Mouse (Mus musculus): ENCODE results near the gene Glod4. TPM values are rescaled to one million over a fixed set of nuclear protein-coding genes. Genes with fewer than 3 reads are reported as not detected.

Gene Glod4
- total and polyA plus RNA-seq, 3 experiments, result 121 to 190 (median 161) TPM

DNA sequence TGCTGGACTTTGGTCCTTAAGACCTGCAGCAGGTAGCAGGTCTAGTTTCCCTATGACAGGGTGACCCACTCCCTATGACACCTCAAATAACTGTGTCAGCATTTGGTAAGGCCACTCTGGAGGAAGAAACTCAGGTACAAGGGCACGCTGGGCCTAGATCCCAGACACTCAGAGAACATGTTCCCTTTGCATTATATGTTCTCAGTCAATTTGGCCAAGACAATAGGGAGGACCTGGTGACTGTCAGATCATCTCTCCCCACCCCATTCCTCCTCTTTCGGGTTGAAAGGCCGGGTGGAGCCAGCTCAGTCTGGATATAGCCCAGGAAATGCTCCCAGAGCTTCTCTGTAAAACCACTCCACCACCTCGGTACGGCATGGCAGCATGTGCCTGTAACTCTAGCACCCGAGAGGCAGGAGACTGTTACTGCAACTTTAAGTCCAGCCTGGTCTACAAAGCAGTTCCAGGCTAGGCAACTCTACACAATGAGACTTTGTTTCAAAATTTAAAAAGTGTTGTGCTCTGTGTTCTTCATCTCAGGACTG, 25.1 kb upstream of the Glod4 start:
- Histone ChIP-seq H3K36me3 (replicated peaks in 1 of 2; ENCODE audit: control insufficient read depth in 1 of 2, insufficient read depth in 1 of 2, low read length in 1 of 2) (peaks cover 0 to 16% of the 10 kb centered on the region in 2 experiments), H3K9me3 (replicated peaks; ENCODE audit: low read length) (no peaks in the 10 kb centered on the region), H3K4me2 (ENCODE audit: insufficient read depth, low read depth, poor library complexity, severe bottlenecking) (no peak overlapping the region), H3K4me3 (replicated peaks in 1 of 3; ENCODE audit: low read depth in 2 of 3, low read length in 2 of 3, poor library complexity in 1 of 3) (no peak overlapping the region), H3K9ac (ENCODE audit: insufficient read depth, low read depth) (no peak overlapping the region), H3K27ac (ENCODE audit: insufficient read depth, low read depth) (no peak overlapping the region), H3K79me2 (replicated peaks; ENCODE audit: control insufficient read depth, extremely low read depth, insufficient read depth, poor library complexity, severe bottlenecking) (no peaks in the 10 kb centered on the region), H3K4me1 (ENCODE audit: control insufficient read depth in 1 of 2, insufficient read depth in 2 of 2) (peaks cover 8 to 9% of the 10 kb centered on the region in 2 experiments), H3K27me3 (replicated peaks) (no peaks in the 10 kb centered on the region)
- in situ Hi-C loops (cut with MboI; ENCODE audit: low pct_ligation_motif_present, low pct_unique_long_range_greater_than_20kb, low sequenced_read_pairs), result no loop called here
- DNase-seq (ENCODE audit: extremely low read depth), result no peak
- no peak for TF ChIP-seq RCOR1 (conservative IDR thresholded peaks at IDR 0.05; ENCODE audit: low read depth, low read length)
- dilution Hi-C loops (cut with MboI; ENCODE audit: extremely low pct_ligation_motif_present, extremely low pct_unique_long_range_greater_than_20kb, low sequenced_read_pairs), result no loop called here

DNA sequence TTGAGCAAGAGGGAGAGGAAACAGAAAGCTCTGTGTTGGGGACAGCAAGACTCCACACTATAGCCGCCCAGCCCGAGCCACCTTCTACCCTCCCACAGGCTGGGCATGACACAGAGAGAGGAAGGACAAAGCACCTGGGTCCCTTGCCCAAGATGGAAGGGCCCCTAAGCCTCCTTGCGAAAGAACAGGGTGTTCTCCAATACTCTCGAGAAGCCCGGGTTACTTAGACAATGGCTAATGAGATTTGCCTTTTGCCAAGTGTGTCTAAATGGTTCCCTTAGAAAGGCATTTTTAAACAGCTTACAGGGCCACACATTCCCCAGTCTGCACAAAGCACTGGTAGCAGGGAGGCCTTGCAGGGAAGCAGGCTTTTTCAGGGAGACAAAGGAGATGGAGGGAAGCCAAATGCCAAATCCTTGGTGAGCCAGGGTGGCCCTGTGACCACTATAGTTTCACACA, 24.5 kb upstream of the Glod4 start:
- H3K36me3 ChIP-seq (replicated peaks in 1 of 2; ENCODE audit: control insufficient read depth in 1 of 2, insufficient read depth in 1 of 2, low read length in 1 of 2), result peaks cover 0 to 16% of the 10 kb centered on the region in 2 experiments
- in situ Hi-C loops (cut with MboI; ENCODE audit: low pct_ligation_motif_present, low pct_unique_long_range_greater_than_20kb, low sequenced_read_pairs), result no loop called here
- no peak overlapping the region for H3K4me2 ChIP-seq (ENCODE audit: insufficient read depth, low read depth, poor library complexity, severe bottlenecking)
- TF ChIP-seq UBTF (IDR thresholded peaks at IDR 0.05; ENCODE audit: low read depth, low read length), result no peak
- no peak for TF ChIP-seq RAD21 (IDR thresholded peaks at IDR 0.05; ENCODE audit: low read depth, low read length)
- TF ChIP-seq RCOR1 (conservative IDR thresholded peaks at IDR 0.05; ENCODE audit: low read depth, low read length), result no peak
- TF ChIP-seq E2F4 (IDR thresholded peaks at IDR 0.05; ENCODE audit: insufficient replicate concordance, low read depth, low read length), result no peak
- no peak for TF ChIP-seq MAX (IDR thresholded peaks at IDR 0.05; ENCODE audit: low read length)
- TF ChIP-seq KAT2A (IDR thresholded peaks at IDR 0.05; ENCODE audit: insufficient replicate concordance, low read length), result no peak
- TF ChIP-seq MYC (IDR thresholded peaks at IDR 0.05; ENCODE audit: low read depth, low read length), result no peak
- no peak for TF ChIP-seq ZMIZ1 (IDR thresholded peaks at IDR 0.05; ENCODE audit: low read depth, low read length)
- no peak for TF ChIP-seq JUND (conservative IDR thresholded peaks at IDR 0.05; ENCODE audit: low read depth, low read length)
- no peak for TF ChIP-seq ETS1 (conservative IDR thresholded peaks at IDR 0.05; ENCODE audit: low read depth, low read length)
- no peak for TF ChIP-seq USF2 (conservative IDR thresholded peaks at IDR 0.05; ENCODE audit: low read depth, low read length)
- TF ChIP-seq MXI1 (IDR thresholded peaks at IDR 0.05; ENCODE audit: low read depth, low read length), result no peak
- no peak overlapping the region for H3K27ac ChIP-seq (ENCODE audit: insufficient read depth, low read depth)
- DNase-seq (ENCODE audit: extremely low read depth), result no peak
- no peak overlapping the region for H3K4me3 ChIP-seq (replicated peaks in 1 of 3; ENCODE audit: low read depth in 2 of 3, low read length in 2 of 3, poor library complexity in 1 of 3)
- H3K27me3 ChIP-seq (replicated peaks), result no peaks in the 10 kb centered on the region
- no peaks in the 10 kb centered on the region for H3K79me2 ChIP-seq (replicated peaks; ENCODE audit: control insufficient read depth, extremely low read depth, insufficient read depth, poor library complexity, severe bottlenecking)
- dilution Hi-C loops (cut with MboI; ENCODE audit: extremely low pct_ligation_motif_present, extremely low pct_unique_long_range_greater_than_20kb, low sequenced_read_pairs), result no loop called here
- H3K9me3 ChIP-seq (replicated peaks; ENCODE audit: low read length), result no peaks in the 10 kb centered on the region
- peaks cover 8 to 9% of the 10 kb centered on the region in 2 experiments for H3K4me1 ChIP-seq (ENCODE audit: control insufficient read depth in 1 of 2, insufficient read depth in 2 of 2)
- H3K9ac ChIP-seq (ENCODE audit: insufficient read depth, low read depth), result no peak overlapping the region

DNA sequence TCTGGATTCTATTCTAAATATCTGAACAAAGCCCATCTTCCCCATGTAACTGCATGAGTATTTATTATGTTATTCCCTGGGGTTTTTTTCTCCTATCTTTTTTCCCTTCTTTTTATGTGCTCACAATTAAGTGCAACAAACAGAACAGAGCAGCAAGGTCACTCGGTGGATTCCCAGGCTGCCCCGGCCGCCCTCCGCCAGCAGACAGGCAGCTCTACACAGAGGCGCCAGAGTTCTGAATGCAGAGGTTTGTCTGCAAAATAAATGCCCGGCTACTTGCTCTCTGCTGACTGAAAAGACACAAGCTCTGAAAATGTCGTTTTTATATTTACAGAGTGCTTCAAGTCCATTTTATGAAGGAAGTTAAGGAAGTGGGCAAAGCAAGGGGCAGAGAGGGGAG, 24.0 kb upstream of the Glod4 start:
- Histone ChIP-seq H3K79me2 (replicated peaks; ENCODE audit: control insufficient read depth, extremely low read depth, insufficient read depth, poor library complexity, severe bottlenecking) (no peaks in the 10 kb centered on the region), H3K4me2 (ENCODE audit: insufficient read depth, low read depth, poor library complexity, severe bottlenecking) (no peak overlapping the region), H3K4me3 (replicated peaks in 1 of 3; ENCODE audit: low read depth in 2 of 3, low read length in 2 of 3, poor library complexity in 1 of 3) (no peak overlapping the region), H3K9me3 (replicated peaks; ENCODE audit: low read length) (no peaks in the 10 kb centered on the region), H3K9ac (ENCODE audit: insufficient read depth, low read depth) (no peak overlapping the region), H3K27me3 (replicated peaks) (no peaks in the 10 kb centered on the region), H3K4me1 (ENCODE audit: control insufficient read depth in 1 of 2, insufficient read depth in 2 of 2) (peaks cover 8 to 9% of the 10 kb centered on the region in 2 experiments), H3K36me3 (replicated peaks in 1 of 2; ENCODE audit: control insufficient read depth in 1 of 2, insufficient read depth in 1 of 2, low read length in 1 of 2) (peaks cover 0 to 13% of the 10 kb centered on the region in 2 experiments), H3K27ac (ENCODE audit: insufficient read depth, low read depth) (no peak overlapping the region)
- no peak for DNase-seq (ENCODE audit: extremely low read depth)
- in situ Hi-C loops (cut with MboI; ENCODE audit: low pct_ligation_motif_present, low pct_unique_long_range_greater_than_20kb, low sequenced_read_pairs) (no loop called here), dilution Hi-C loops (cut with MboI; ENCODE audit: extremely low pct_ligation_motif_present, extremely low pct_unique_long_range_greater_than_20kb, low sequenced_read_pairs) (no loop called here)
- TF ChIP-seq NRF1 (IDR thresholded peaks at IDR 0.05; ENCODE audit: low read depth, low read length) (no peak), USF1 (IDR thresholded peaks at IDR 0.05; ENCODE audit: low read depth, low read length) (no peak), BHLHE40 (IDR thresholded peaks at IDR 0.05; ENCODE audit: low read depth, low read length) (no peak), TCF12 (IDR thresholded peaks at IDR 0.05; ENCODE audit: low read depth, low read length) (no peak), POLR2A (IDR thresholded peaks at IDR 0.05; ENCODE audit: low read depth, low read length) (no peak), NELFE (IDR thresholded peaks at IDR 0.05; ENCODE audit: low read depth, low read length) (no peak), MAX (IDR thresholded peaks at IDR 0.05; ENCODE audit: low read length) (no peak), MYC (IDR thresholded peaks at IDR 0.05; ENCODE audit: low read depth, low read length) (no peak), PAX5 (IDR thresholded peaks at IDR 0.05; ENCODE audit: low read length) (no peak), ZC3H11A (IDR thresholded peaks at IDR 0.05; ENCODE audit: low read depth, low read length) (no peak), MXI1 (IDR thresholded peaks at IDR 0.05; ENCODE audit: low read depth, low read length) (no peak), EP300 (IDR thresholded peaks at IDR 0.05; ENCODE audit: low read length) (no peak), IRF4 (IDR thresholded peaks at IDR 0.05; ENCODE audit: low read depth, low read length) (no peak), JUND (conservative IDR thresholded peaks at IDR 0.05; ENCODE audit: low read depth, low read length) (no peak), ZNF384 (IDR thresholded peaks at IDR 0.05; ENCODE audit: low read depth, low read length) (no peak), ELF1 (IDR thresholded peaks at IDR 0.05; ENCODE audit: low read depth, low read length) (no peak), ZKSCAN1 (IDR thresholded peaks at IDR 0.05; ENCODE audit: borderline replicate concordance, low read depth, low read length) (no peak), MAZ (IDR thresholded peaks at IDR 0.05; ENCODE audit: low read depth, low read length) (no peak)

Measured in CH12.LX (cell line).